Mouse (Mus musculus): ENCODE data around the gene Sco2. TPM values are rescaled to one million over a fixed set of nuclear protein-coding genes. Genes with fewer than 3 reads are reported as not detected.
A peak's percentile ranks its signal among the peaks of the same experiment; 100 is the strongest.

Sco2 gene
- polyA plus RNA-seq, 1 experiment from 2014 or later: 20.5 TPM

GRCm38 (mm10) chr15:89341678-89342077 lies 32.0 kb downstream of the Sco2 start:
- DNase-seq (ENCODE audit: low spot score) (no peak), ATAC-seq (ENCODE audit: low FRiP score) (no peak)
- no peaks in the 10 kb centered on the region for H3K27me3 ChIP-seq (ENCODE audit: control insufficient read depth, insufficient read depth, low read length)
- H3K36me3 ChIP-seq (replicated peaks; ENCODE audit: control insufficient read depth, insufficient read depth): no peaks in the 10 kb centered on the region
- H3K4me3 ChIP-seq (replicated peaks; ENCODE audit: low read length): no peak overlapping the region
- H3K27ac ChIP-seq: no peak overlapping the region
- 25% methylated on average over 1 of the region's 1 CpGs for WGBS
- no peaks in the 10 kb centered on the region for H3K4me1 ChIP-seq (replicated peaks; ENCODE audit: control insufficient read depth, insufficient read depth, low read length)
- no peak overlapping the region for H3K9ac ChIP-seq
- H3K4me2 ChIP-seq (replicated peaks): no peak overlapping the region
- H3K9me3 ChIP-seq (ENCODE audit: control insufficient read depth, low read length): no peaks in the 10 kb centered on the region

GRCm38 (mm10) chr15:89340136-89340535 lies 33.5 kb downstream of the Sco2 start:
- Histone ChIP-seq H3K4me1 (replicated peaks; ENCODE audit: control insufficient read depth, insufficient read depth, low read length) (no peaks in the 10 kb centered on the region), H3K9ac (no peak overlapping the region), H3K27me3 (ENCODE audit: control insufficient read depth, insufficient read depth, low read length) (no peaks in the 10 kb centered on the region), H3K4me2 (replicated peaks) (no peak overlapping the region), H3K9me3 (ENCODE audit: control insufficient read depth, low read length) (no peaks in the 10 kb centered on the region), H3K27ac (no peak overlapping the region), H3K36me3 (replicated peaks; ENCODE audit: control insufficient read depth, insufficient read depth) (no peaks in the 10 kb centered on the region), H3K4me3 (replicated peaks; ENCODE audit: low read length) (no peak overlapping the region)
- WGBS: 84% methylated on average over 3 of the region's 3 CpGs
- no peak for ATAC-seq (ENCODE audit: low FRiP score)
- no peak for DNase-seq (ENCODE audit: low spot score)

- Histone ChIP-seq H3K4me1 (replicated peaks; ENCODE audit: control insufficient read depth, insufficient read depth, low read length) (no peaks in the 10 kb centered on the region), H3K9me3 (ENCODE audit: control insufficient read depth, low read length) (no peaks in the 10 kb centered on the region), H3K27ac (no peak overlapping the region), H3K36me3 (replicated peaks; ENCODE audit: control insufficient read depth, insufficient read depth) (no peaks in the 10 kb centered on the region), H3K9ac (no peak overlapping the region), H3K4me3 (replicated peaks; ENCODE audit: low read length) (no peak overlapping the region), H3K27me3 (ENCODE audit: control insufficient read depth, insufficient read depth, low read length) (no peaks in the 10 kb centered on the region), H3K4me2 (replicated peaks) (no peak overlapping the region)
- WGBS: 85% methylated on average over 2 of the region's 2 CpGs
- ATAC-seq (ENCODE audit: low FRiP score) (no peak), DNase-seq (ENCODE audit: low spot score) (no peak)
These were observed 34.0 kb downstream of the Sco2 start for GRCm38 (mm10) chr15:89339696-89340095.

- DNase-seq (ENCODE audit: low spot score) (no peak), ATAC-seq (ENCODE audit: low FRiP score) (no peak)
- Histone ChIP-seq H3K9ac (no peak overlapping the region), H3K9me3 (ENCODE audit: control insufficient read depth, low read length) (no peaks in the 10 kb centered on the region), H3K4me1 (replicated peaks; ENCODE audit: control insufficient read depth, insufficient read depth, low read length) (no peaks in the 10 kb centered on the region), H3K4me2 (replicated peaks) (no peak overlapping the region), H3K27me3 (ENCODE audit: control insufficient read depth, insufficient read depth, low read length) (no peaks in the 10 kb centered on the region), H3K36me3 (replicated peaks; ENCODE audit: control insufficient read depth, insufficient read depth) (no peaks in the 10 kb centered on the region), H3K27ac (no peak overlapping the region), H3K4me3 (replicated peaks; ENCODE audit: low read length) (no peak overlapping the region)
- 88% methylated on average over 14 of the region's 14 CpGs for WGBS
These were observed 37.2 kb downstream of the Sco2 start for GRCm38 (mm10) chr15:89336422-89336821.

- H3K9ac ChIP-seq: no peak overlapping the region
- no peak overlapping the region for H3K4me3 ChIP-seq (replicated peaks; ENCODE audit: low read length)
- no peaks in the 10 kb centered on the region for H3K4me1 ChIP-seq (replicated peaks; ENCODE audit: control insufficient read depth, insufficient read depth, low read length)
- 83% methylated on average over 17 of the region's 17 CpGs for WGBS
- H3K9me3 ChIP-seq (ENCODE audit: control insufficient read depth, low read length): no peaks in the 10 kb centered on the region
- DNase-seq (ENCODE audit: low spot score) (no peak), ATAC-seq (ENCODE audit: low FRiP score) (no peak)
- H3K27ac ChIP-seq: no peak overlapping the region
- H3K27me3 ChIP-seq (ENCODE audit: control insufficient read depth, insufficient read depth, low read length): no peaks in the 10 kb centered on the region
- no peak overlapping the region for H3K4me2 ChIP-seq (replicated peaks)
- H3K36me3 ChIP-seq (replicated peaks; ENCODE audit: control insufficient read depth, insufficient read depth): no peaks in the 10 kb centered on the region
These were observed 38.7 kb downstream of the Sco2 start for GRCm38 (mm10) chr15:89334774-89335537.

GRCm38 (mm10) chr15:89334271-89334670 lies 39.4 kb downstream of the Sco2 start, which contains the start of gene Miox:
Gene Miox (plus strand): TSS chr15:89334398.
- no peaks in the 10 kb centered on the region for H3K27me3 ChIP-seq (ENCODE audit: control insufficient read depth, insufficient read depth, low read length)
- no peak within 1 kb of the TSS for H3K9ac ChIP-seq
- ATAC-seq (ENCODE audit: low FRiP score) (no peak), DNase-seq (ENCODE audit: low spot score) (no peak)
- no peak within 1 kb of the TSS for H3K4me2 ChIP-seq (replicated peaks)
- no peaks in the 10 kb centered on the region for H3K36me3 ChIP-seq (replicated peaks; ENCODE audit: control insufficient read depth, insufficient read depth)
- 90% methylated on average over 7 of the region's 7 CpGs for WGBS
- H3K9me3 ChIP-seq (ENCODE audit: control insufficient read depth, low read length): no peaks in the 10 kb centered on the region
- H3K4me3 ChIP-seq (replicated peaks; ENCODE audit: low read length): no peak within 1 kb of the TSS
- H3K27ac ChIP-seq: no peak within 1 kb of the TSS
- no peaks in the 10 kb centered on the region for H3K4me1 ChIP-seq (replicated peaks; ENCODE audit: control insufficient read depth, insufficient read depth, low read length)

GRCm38 (mm10) chr15:89326441-89326840 lies 47.2 kb downstream of the Sco2 start:
- ATAC-seq (ENCODE audit: low FRiP score): no peak
- 65% methylated on average over 5 of the region's 5 CpGs for WGBS
- no peaks in the 10 kb centered on the region for H3K9me3 ChIP-seq (ENCODE audit: control insufficient read depth, low read length)
- H3K4me2 ChIP-seq (replicated peaks): no peak overlapping the region
- H3K9ac ChIP-seq: no peak overlapping the region
- H3K36me3 ChIP-seq (replicated peaks; ENCODE audit: control insufficient read depth, insufficient read depth): no peaks in the 10 kb centered on the region
- DNase-seq (ENCODE audit: low spot score): no peak
- H3K4me1 ChIP-seq (replicated peaks; ENCODE audit: control insufficient read depth, insufficient read depth, low read length): no peaks in the 10 kb centered on the region
- no peak overlapping the region for H3K4me3 ChIP-seq (replicated peaks; ENCODE audit: low read length)
- H3K27me3 ChIP-seq (ENCODE audit: control insufficient read depth, insufficient read depth, low read length): peaks cover 10% of the 10 kb centered on the region
- no peak overlapping the region for H3K27ac ChIP-seq

GRCm38 (mm10) chr15:89323656-89324055 lies 50.0 kb downstream of the Sco2 start:
- DNase-seq (ENCODE audit: low spot score) (no peak), ATAC-seq (ENCODE audit: low FRiP score) (no peak)
- no peak overlapping the region for H3K4me3 ChIP-seq (replicated peaks; ENCODE audit: low read length)
- no peak overlapping the region for H3K4me2 ChIP-seq (replicated peaks)
- no peaks in the 10 kb centered on the region for H3K9me3 ChIP-seq (ENCODE audit: control insufficient read depth, low read length)
- WGBS: 83% methylated on average over 4 of the region's 4 CpGs
- H3K9ac ChIP-seq: no peak overlapping the region
- peaks cover 10% of the 10 kb centered on the region for H3K27me3 ChIP-seq (ENCODE audit: control insufficient read depth, insufficient read depth, low read length)
- H3K36me3 ChIP-seq (replicated peaks; ENCODE audit: control insufficient read depth, insufficient read depth): no peaks in the 10 kb centered on the region
- no peaks in the 10 kb centered on the region for H3K4me1 ChIP-seq (replicated peaks; ENCODE audit: control insufficient read depth, insufficient read depth, low read length)
- no peak overlapping the region for H3K27ac ChIP-seq

- H3K9ac ChIP-seq: no peak within 1 kb of the TSS
- peaks cover 10% of the 10 kb centered on the region for H3K27me3 ChIP-seq (ENCODE audit: control insufficient read depth, insufficient read depth, low read length)
- H3K4me3 ChIP-seq (replicated peaks; ENCODE audit: low read length): no peak within 1 kb of the TSS
- no peaks in the 10 kb centered on the region for H3K9me3 ChIP-seq (ENCODE audit: control insufficient read depth, low read length)
- no peaks in the 10 kb centered on the region for H3K4me1 ChIP-seq (replicated peaks; ENCODE audit: control insufficient read depth, insufficient read depth, low read length)
- no peak within 1 kb of the TSS for H3K27ac ChIP-seq
- ATAC-seq (ENCODE audit: low FRiP score) (no peak), DNase-seq (ENCODE audit: low spot score) (no peak)
- H3K4me2 ChIP-seq (replicated peaks): 0 out of 2 replicates have a peak within 1 kb of the TSS, but pooled peaks have one; percentile 19
- WGBS: 9% methylated on average over 26 of the region's 26 CpGs
- H3K36me3 ChIP-seq (replicated peaks; ENCODE audit: control insufficient read depth, insufficient read depth): no peaks in the 10 kb centered on the region
These were observed 50.8 kb downstream of the Sco2 start, which contains the start of gene Adm2 for GRCm38 (mm10) chr15:89322670-89323522. Gene Adm2 (plus strand): TSS chr15:89322720.
